Mouse (Mus musculus) intestine, embryonic 16.5 days (tissue): ENCODE measurements around the gene Mc1r. TPM values are rescaled to one million over a fixed set of nuclear protein-coding genes. Genes with fewer than 3 reads are reported as not detected.

Experiments
- ATAC-seq: fragments of 200-750 bp; cut with Nextera tagmentation; 2 replicates; pipeline ENCODE4 v1.8.0; 2017; ENCODE audit warnings: moderate TSS enrichment, moderate library complexity
- H3K27ac ChIP-seq: fragments of 300-500 bp; sonication (generic); 2 replicates; pipeline ENCODE4 v1.5.1; 2014; ENCODE audit warnings: mild to moderate bottlenecking, low read length
- H3K27me3 ChIP-seq: fragments of 300-500 bp; sonication (generic); replicated peaks from 2 replicates; pipeline ENCODE4 v1.6.1; 2014; ENCODE audit warnings: low read length, control low read depth, mixed read lengths; ENCODE audit not compliant: control insufficient read depth, insufficient read depth
- H3K36me3 ChIP-seq: fragments of 300-500 bp; sonication (generic); 2 replicates; pipeline ENCODE4 v1.6.1; 2014; ENCODE audit warnings: low read length, control low read depth; ENCODE audit not compliant: control insufficient read depth, insufficient read depth
- H3K4me1 ChIP-seq: fragments of 300-500 bp; sonication (generic); 2 replicates; pipeline ENCODE4 v1.6.1; 2014; ENCODE audit warnings: low read length, control low read depth, mixed read lengths; ENCODE audit not compliant: control insufficient read depth, insufficient read depth
- H3K4me2 ChIP-seq: fragments of 300-500 bp; sonication (generic); 2 replicates; pipeline ENCODE4 v1.6.1; 2014; ENCODE audit warnings: low read depth, low read length, control low read depth
- H3K4me3 ChIP-seq: fragments of 300-500 bp; sonication (generic); 2 replicates; pipeline ENCODE4 v1.5.1; 2014; ENCODE audit warnings: mild to moderate bottlenecking, low read length
- H3K9ac ChIP-seq: fragments of 300-500 bp; sonication (generic); 2 replicates; pipeline ENCODE4 v1.6.1; 2014; ENCODE audit warnings: low read depth, low read length
- H3K9me3 ChIP-seq: fragments of 300-500 bp; sonication (generic); 2 replicates; pipeline ENCODE4 v1.6.1; 2016; ENCODE audit warnings: low read length, control low read depth; ENCODE audit not compliant: control insufficient read depth
- WGBS: fragments of 180-500 bp; shearing (Covaris S2); extraction: QIAGEN DNeasy Blood & Tissue Kit; methylation state at CpG from one replicate; pipeline ENCODE4 v1.1.7; 2014; 5-methylcytosine and 5-hydroxymethylcytosine counted together
- polyA plus RNA-seq: library from polyadenylated mRNA; unstranded; fragments of >200 nt; fragmentation: Nextera tagmentation; extraction: Ambion mirVana; gene quantifications from 2 replicates; pipeline ENCODE4 v1.2.1, GENCODE M21; 2015

Mc1r gene
- polyA plus RNA-seq, 1 experiment from 2014 or later = not detected

GRCm38 (mm10) chr8:123387041-123387440, 19.9 kb upstream of the Mc1r start:
- WGBS = 85% methylated on average over 3 of the region's 3 CpGs
- no peak overlapping the region for H3K4me2 ChIP-seq
- H3K27ac ChIP-seq = no peak overlapping the region
- peaks cover 41% of the 10 kb centered on the region for H3K36me3 ChIP-seq
- no peak for ATAC-seq
- H3K4me1 ChIP-seq = no peaks in the 10 kb centered on the region
- no peaks in the 10 kb centered on the region for H3K9me3 ChIP-seq
- no peaks in the 10 kb centered on the region for H3K27me3 ChIP-seq
- no peak overlapping the region for H3K4me3 ChIP-seq
- no peak overlapping the region for H3K9ac ChIP-seq

GRCm38 (mm10) chr8:123387801-123388200, 19.1 kb upstream of the Mc1r start:
- no peak for ATAC-seq
- 90% methylated on average over 8 of the region's 8 CpGs for WGBS
- H3K36me3 ChIP-seq = peaks cover 41% of the 10 kb centered on the region

GRCm38 (mm10) chr8:123389026-123389425, 17.9 kb upstream of the Mc1r start:
- H3K9ac ChIP-seq = no peak overlapping the region
- H3K4me2 ChIP-seq = no peak overlapping the region
- WGBS = 94% methylated on average over 7 of the region's 7 CpGs
- H3K9me3 ChIP-seq = no peaks in the 10 kb centered on the region
- no peak overlapping the region for H3K27ac ChIP-seq
- no peak for ATAC-seq
- H3K4me1 ChIP-seq = no peaks in the 10 kb centered on the region
- peaks cover 38% of the 10 kb centered on the region for H3K36me3 ChIP-seq
- no peaks in the 10 kb centered on the region for H3K27me3 ChIP-seq
- H3K4me3 ChIP-seq = no peak overlapping the region

More at GRCm38 (mm10) chr8:123387801-123388200, 19.1 kb upstream of the Mc1r start:
- Histone ChIP-seq H3K9me3 (no peaks in the 10 kb centered on the region), H3K27me3 (no peaks in the 10 kb centered on the region), H3K9ac (no peak overlapping the region), H3K4me3 (no peak overlapping the region), H3K27ac (no peak overlapping the region), H3K4me1 (no peaks in the 10 kb centered on the region), H3K4me2 (no peak overlapping the region)

- WGBS = 93% methylated on average over 13 of the region's 13 CpGs
- H3K36me3 ChIP-seq = peaks cover 23% of the 10 kb centered on the region
- ATAC-seq = no peak
- no peaks in the 10 kb centered on the region for H3K27me3 ChIP-seq
- no peak overlapping the region for H3K4me3 ChIP-seq
- no peak overlapping the region for H3K27ac ChIP-seq
- no peak overlapping the region for H3K9ac ChIP-seq
- H3K4me1 ChIP-seq = no peaks in the 10 kb centered on the region
- no peak overlapping the region for H3K4me2 ChIP-seq
- H3K9me3 ChIP-seq = no peaks in the 10 kb centered on the region
Measured at GRCm38 (mm10) chr8:123398308-123398707, 8.6 kb upstream of the Mc1r start.

GRCm38 (mm10) chr8:123401936-123402335, 5.0 kb upstream of the Mc1r start:
- H3K4me3 ChIP-seq = no peak overlapping the region
- H3K36me3 ChIP-seq = peaks cover 11% of the 10 kb centered on the region
- no peak overlapping the region for H3K4me2 ChIP-seq
- H3K27ac ChIP-seq = no peak overlapping the region
- H3K27me3 ChIP-seq = peaks cover under 1% of the 10 kb centered on the region; the same call in 1 of the 2 replicates
- H3K9ac ChIP-seq = no peak overlapping the region
- no peaks in the 10 kb centered on the region for H3K4me1 ChIP-seq
- H3K9me3 ChIP-seq = no peaks in the 10 kb centered on the region
- ATAC-seq = no peak
- WGBS = 87% methylated on average over 9 of the region's 9 CpGs

- H3K4me3 ChIP-seq = no peak overlapping the region
- peaks cover 7% of the 10 kb centered on the region for H3K27me3 ChIP-seq
- no peak overlapping the region for H3K27ac ChIP-seq
- peaks cover 9% of the 10 kb centered on the region for H3K36me3 ChIP-seq
- no peak overlapping the region for H3K9ac ChIP-seq
- H3K4me2 ChIP-seq = no peak overlapping the region
- no peaks in the 10 kb centered on the region for H3K9me3 ChIP-seq
- no peak for ATAC-seq
- no peaks in the 10 kb centered on the region for H3K4me1 ChIP-seq
- 76% methylated on average over 9 of the region's 9 CpGs for WGBS
Measured at GRCm38 (mm10) chr8:123402730-123403326, 4.1 kb upstream of the Mc1r start.

- H3K9me3 ChIP-seq = no peaks in the 10 kb centered on the region
- H3K27ac ChIP-seq = no peak overlapping the region
- H3K4me2 ChIP-seq = no peak overlapping the region
- 49% methylated on average over 8 of the region's 8 CpGs for WGBS
- no peak overlapping the region for H3K9ac ChIP-seq
- ATAC-seq = no peak
- no peaks in the 10 kb centered on the region for H3K4me1 ChIP-seq
- peaks cover 21% of the 10 kb centered on the region for H3K27me3 ChIP-seq
- H3K36me3 ChIP-seq = peaks cover under 1% of the 10 kb centered on the region
- no peak overlapping the region for H3K4me3 ChIP-seq
Measured at GRCm38 (mm10) chr8:123404521-123404920, 2.4 kb upstream of the Mc1r start.

- Histone ChIP-seq H3K4me1 (peaks cover 11% of the 10 kb centered on the region), H3K4me3 (no peak overlapping the region), H3K27ac (no peak overlapping the region), H3K4me2 (no peak overlapping the region), H3K9me3 (no peaks in the 10 kb centered on the region), H3K27me3 (peaks cover 52% of the 10 kb centered on the region), H3K9ac (no peak overlapping the region), H3K36me3 (no peaks in the 10 kb centered on the region)
- WGBS = 87% methylated on average over 13 of the region's 13 CpGs
- no peak for ATAC-seq
Measured at GRCm38 (mm10) chr8:123407612-123408011, 705 bp downstream of the Mc1r start.

GRCm38 (mm10) chr8:123408586-123409544, 2.0 kb downstream of the Mc1r start:
- Histone ChIP-seq H3K4me3 (no peak overlapping the region), H3K4me1 (peaks cover 11% of the 10 kb centered on the region), H3K27ac (no peak overlapping the region), H3K27me3 (peaks cover 64% of the 10 kb centered on the region), H3K4me2 (no peak overlapping the region), H3K9ac (no peak overlapping the region), H3K9me3 (no peaks in the 10 kb centered on the region), H3K36me3 (no peaks in the 10 kb centered on the region)
- ATAC-seq = no peak
- WGBS = 71% methylated on average over 9 of the region's 9 CpGs
